Mouse (Mus musculus) bone marrow macrophage, adult 2 months (primary cell): ENCODE measurements at regions not wholly inside any gene's neighbourhood (a gene's known extent, or its start where the extent isn't known, plus 50 kb on each side); places are given as distances from the start of the nearest gene placed in this dataset.

Experiments used
- CTCF ChIP-seq: IDR thresholded peaks from 2 replicates; pipeline ENCODE4 v1.5.1; 2012; ENCODE audit warnings: low read depth, mild to moderate bottlenecking, low read length, moderate library complexity
- POLR2A ChIP-seq: IDR thresholded peaks from 2 replicates; pipeline ENCODE4 v1.6.1; 2012; ENCODE audit warnings: mild to moderate bottlenecking, low read depth, low read length, borderline replicate concordance

- TF ChIP-seq POLR2A (no peak), CTCF (no peak)
These were observed 133.8 kb upstream of the Dyrk2 start for GRCm38 (mm10) chr10:119003839-119004238.
